Mouse (Mus musculus) kidney, embryonic 14.5 days (tissue): ENCODE results near the gene Slc44a3. TPM values are rescaled to one million over a fixed set of nuclear protein-coding genes. Genes with fewer than 3 reads are reported as not detected.

Experiments
- ATAC-seq: fragments of 200-750 bp; cut with Nextera tagmentation; 2 replicates; pipeline ENCODE4 v1.8.0; 2017; ENCODE audit warnings: moderate number of reproducible peaks, mild to moderate bottlenecking, moderate TSS enrichment, moderate library complexity; ENCODE audit not compliant: low FRiP score, low TSS enrichment
- H3K27ac ChIP-seq: fragments of 300-500 bp; sonication (generic); 2 replicates; pipeline ENCODE4 v1.5.1; 2014; ENCODE audit warnings: low read depth, mild to moderate bottlenecking, low read length, moderate library complexity, mixed read lengths
- H3K27me3 ChIP-seq: fragments of 300-500 bp; sonication (generic); 2 replicates; pipeline ENCODE4 v1.6.1; 2014; ENCODE audit warnings: mild to moderate bottlenecking, low read length; ENCODE audit not compliant: control insufficient read depth, insufficient read depth
- H3K36me3 ChIP-seq: fragments of 300-500 bp; sonication (generic); 2 replicates; pipeline ENCODE4 v1.6.1; 2014; ENCODE audit warnings: low read length, mixed read lengths; ENCODE audit not compliant: control insufficient read depth, insufficient read depth
- H3K4me1 ChIP-seq: fragments of 300-500 bp; sonication (generic); 2 replicates; pipeline ENCODE4 v1.6.1; 2014; ENCODE audit warnings: low read length, mixed read lengths; ENCODE audit not compliant: control insufficient read depth, insufficient read depth
- H3K4me2 ChIP-seq: fragments of 300-500 bp; sonication (generic); replicated peaks from 2 replicates; pipeline ENCODE4 v1.6.1; 2014; ENCODE audit warnings: low read depth, mild to moderate bottlenecking, low read length
- H3K4me3 ChIP-seq: fragments of 300-500 bp; sonication (generic); 2 replicates; pipeline ENCODE4 v1.5.1; 2014; ENCODE audit warnings: mild to moderate bottlenecking, low read length
- H3K9ac ChIP-seq: fragments of 300-500 bp; sonication (generic); 2 replicates; pipeline ENCODE4 v1.6.1; 2014; ENCODE audit warnings: low read depth, mild to moderate bottlenecking, low read length, moderate library complexity
- H3K9me3 ChIP-seq: fragments of 300-500 bp; sonication (generic); 2 replicates; pipeline ENCODE4 v1.6.1; 2016; ENCODE audit warnings: low read length; ENCODE audit not compliant: control insufficient read depth
- WGBS: fragments of 180-500 bp; shearing (Covaris S2); extraction: QIAGEN DNeasy Blood & Tissue Kit; methylation state at CpG from one replicate; pipeline ENCODE4 v1.1.7; 2014; 5-methylcytosine and 5-hydroxymethylcytosine counted together
- polyA plus RNA-seq: library from polyadenylated mRNA; unstranded; fragments of >200 nt; fragmentation: Nextera tagmentation; extraction: Ambion mirVana; gene quantifications from 2 replicates; pipeline ENCODE4 v1.2.1, GENCODE M21; 2014

The Slc44a3 gene
- polyA plus RNA-seq, 1 experiment from 2014 or later: 9.0 TPM

DNA sequence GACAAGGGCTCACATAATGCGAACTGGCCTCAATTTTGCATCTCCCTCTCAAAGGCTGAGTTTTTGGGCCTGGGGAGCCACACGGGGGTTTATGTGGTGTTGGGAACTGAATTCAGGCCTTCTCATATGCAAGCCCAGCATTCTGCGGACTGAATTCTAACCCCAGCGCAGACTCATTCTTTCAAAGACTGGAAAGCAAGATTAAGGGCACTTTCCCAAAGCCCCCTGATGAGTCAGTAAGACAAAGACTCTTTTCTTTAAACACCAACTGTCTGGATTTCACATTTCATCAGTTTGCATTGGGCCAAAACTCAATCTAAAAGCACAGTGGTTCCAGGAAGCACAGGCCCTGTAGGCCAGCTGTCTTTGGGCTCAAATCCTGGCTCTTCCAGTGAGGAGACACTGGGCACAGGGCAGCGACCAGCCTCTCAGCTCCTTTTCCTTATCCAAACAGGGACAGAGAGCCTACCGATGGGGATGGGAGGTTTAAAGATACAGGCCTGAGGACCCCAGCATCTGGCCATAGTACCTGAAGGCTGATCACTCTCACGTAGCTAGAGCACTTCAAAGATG, 67.4 kb downstream of the Slc44a3 start:
- no peak overlapping the region for H3K4me3 ChIP-seq
- no peak for ATAC-seq
- H3K9me3 ChIP-seq: no peaks in the 10 kb centered on the region
- no peaks in the 10 kb centered on the region for H3K27me3 ChIP-seq
- H3K9ac ChIP-seq: no peak overlapping the region
- H3K27ac ChIP-seq: no peak overlapping the region
- peaks cover 7% of the 10 kb centered on the region; the same call in 1 of the 2 replicates for H3K36me3 ChIP-seq
- no peak overlapping the region for H3K4me2 ChIP-seq
- 72% methylated on average over 7 of the region's 7 CpGs for WGBS
- peaks cover 7% of the 10 kb centered on the region for H3K4me1 ChIP-seq

DNA sequence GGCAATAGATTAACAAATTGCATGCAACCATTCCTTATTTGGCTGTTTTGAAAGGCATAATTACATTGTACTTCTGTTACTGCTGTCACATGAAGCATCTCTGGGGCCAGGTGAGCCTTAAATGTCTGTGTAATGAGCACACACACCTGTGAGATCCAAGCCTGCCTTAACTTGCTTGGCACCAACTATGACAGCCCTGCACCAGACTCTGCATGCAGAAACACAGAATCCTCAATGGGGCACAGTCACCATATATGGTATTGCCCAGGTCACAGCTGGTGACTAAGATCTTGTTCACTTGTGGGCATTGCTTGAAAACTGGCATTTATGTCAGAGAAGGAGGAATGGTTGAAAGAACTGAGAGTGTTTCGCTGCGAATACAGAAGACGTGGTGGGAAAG, 69.4 kb downstream of the Slc44a3 start:
- ATAC-seq: no peak
- Histone ChIP-seq H3K27ac (no peak overlapping the region), H3K36me3 (peaks cover 18% of the 10 kb centered on the region), H3K4me2 (no peak overlapping the region), H3K9ac (no peak overlapping the region), H3K9me3 (no peaks in the 10 kb centered on the region), H3K4me1 (no peaks in the 10 kb centered on the region), H3K4me3 (no peak overlapping the region), H3K27me3 (no peaks in the 10 kb centered on the region)
- 92% methylated on average over 3 of the region's 3 CpGs for WGBS

DNA sequence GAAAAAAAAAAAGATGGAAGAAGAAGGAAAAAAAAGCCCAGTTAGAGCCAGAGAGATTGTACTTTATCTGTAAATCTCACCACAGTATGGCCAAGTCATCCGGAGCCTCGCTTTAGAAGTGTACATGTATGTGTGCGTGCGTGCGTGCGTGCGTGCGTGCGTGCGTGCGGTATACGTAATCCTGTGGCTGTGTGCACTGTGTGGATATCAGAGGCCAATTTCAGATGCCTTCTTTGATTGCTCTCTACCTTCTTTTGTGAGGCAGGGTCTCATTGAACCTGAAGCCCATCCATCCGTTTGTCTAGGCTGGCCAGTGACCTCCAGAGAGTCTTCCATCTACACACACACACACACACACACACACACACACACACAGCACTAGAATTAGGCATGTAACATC, 70.7 kb downstream of the Slc44a3 start:
- Histone ChIP-seq H3K4me2 (no peak overlapping the region), H3K4me3 (no peak overlapping the region), H3K36me3 (peaks cover 30% of the 10 kb centered on the region), H3K27ac (no peak overlapping the region), H3K4me1 (no peaks in the 10 kb centered on the region), H3K9ac (no peak overlapping the region), H3K27me3 (no peaks in the 10 kb centered on the region), H3K9me3 (no peaks in the 10 kb centered on the region)
- WGBS: 91% methylated on average over 13 of the region's 13 CpGs
- ATAC-seq: no peak

DNA sequence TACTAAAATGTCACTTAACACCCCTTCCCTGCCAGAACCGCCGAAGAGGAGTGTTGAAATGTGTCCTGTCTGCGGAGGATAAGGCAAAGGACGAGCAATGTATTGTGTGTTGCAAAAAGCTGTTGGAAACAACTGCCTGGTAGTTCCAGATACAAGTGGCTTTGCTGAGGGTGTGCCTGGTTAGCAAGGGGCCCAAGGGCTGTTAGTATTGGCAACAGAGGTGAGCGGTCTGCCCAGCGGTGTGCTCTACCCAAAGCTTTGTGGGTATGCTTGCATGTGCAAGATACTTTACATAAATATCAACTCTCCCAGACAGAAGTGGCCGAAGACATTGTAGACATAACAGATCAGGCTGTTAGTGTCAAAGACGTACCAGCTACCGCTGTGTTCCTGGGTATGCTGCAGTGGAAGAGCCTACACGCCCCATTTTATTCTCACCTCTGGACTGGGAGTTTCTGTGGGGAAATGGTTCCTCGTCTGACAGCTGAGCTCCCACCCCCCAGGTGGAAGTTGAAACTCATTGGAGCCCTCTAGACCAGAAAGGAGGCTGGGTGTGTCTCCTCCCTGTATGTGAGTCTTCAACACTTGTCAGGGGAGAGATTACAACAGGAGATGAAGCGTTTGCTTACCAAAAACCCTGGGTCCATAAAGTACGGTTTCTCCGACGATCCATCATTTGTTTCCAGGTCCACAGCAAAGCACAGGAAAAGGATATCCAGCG, 71.6 kb downstream of the Slc44a3 start:
- ATAC-seq: no peak; the same call in 1 of the 2 replicates
- H3K27me3 ChIP-seq: no peaks in the 10 kb centered on the region
- no peak overlapping the region for H3K9ac ChIP-seq
- H3K4me2 ChIP-seq: no peak overlapping the region
- H3K27ac ChIP-seq: no peak overlapping the region
- H3K36me3 ChIP-seq: peaks cover 39% of the 10 kb centered on the region
- H3K9me3 ChIP-seq: no peaks in the 10 kb centered on the region
- H3K4me3 ChIP-seq: no peak overlapping the region
- no peaks in the 10 kb centered on the region for H3K4me1 ChIP-seq
- WGBS: 85% methylated on average over 16 of the region's 16 CpGs

DNA sequence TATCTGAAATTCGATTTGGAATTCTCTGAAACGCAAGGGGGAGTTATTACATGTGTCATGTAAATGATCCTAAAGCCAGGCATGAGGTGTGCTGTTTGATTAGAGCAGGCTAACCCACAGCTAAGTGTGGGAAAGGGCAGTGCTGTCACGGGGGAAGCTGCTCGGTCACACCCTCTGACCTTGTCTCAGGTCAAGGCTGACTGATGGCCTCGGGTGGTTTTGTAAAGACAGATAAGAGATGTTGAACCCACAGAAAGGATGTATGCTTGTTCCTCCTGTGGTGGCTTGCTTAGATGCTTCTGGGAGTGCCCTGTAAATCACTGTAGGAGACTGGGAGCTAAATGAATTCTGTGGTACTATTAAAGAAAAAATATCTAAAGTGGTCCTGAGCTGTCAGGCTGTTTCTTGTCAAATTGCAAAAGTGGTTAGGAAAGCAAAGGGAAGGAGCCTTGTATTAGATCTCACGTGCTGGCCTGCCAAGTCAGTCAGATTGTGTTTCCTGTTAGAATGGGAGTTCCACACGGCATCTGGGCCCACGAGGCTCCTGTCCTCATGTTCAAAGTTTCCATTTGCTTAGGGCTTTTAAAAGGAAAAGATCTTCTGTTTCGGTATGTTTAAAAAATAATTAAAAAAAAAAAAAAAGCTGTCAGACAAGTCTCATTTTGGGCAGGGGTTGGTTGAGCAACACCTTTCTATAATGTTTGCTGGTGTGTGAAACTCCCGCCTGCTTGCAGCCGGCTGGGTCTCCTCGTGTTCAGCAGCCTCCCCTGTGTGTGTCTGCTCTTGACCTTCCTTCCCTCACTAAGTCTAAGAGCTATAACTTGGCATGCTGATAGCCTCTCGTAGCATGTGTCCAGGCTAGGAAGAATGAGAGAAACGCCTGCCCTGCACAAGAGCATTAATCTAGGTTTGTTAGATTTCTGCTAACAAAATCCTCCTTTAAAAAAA, 73.4 kb downstream of the Slc44a3 start:
- Histone ChIP-seq H3K9ac (no peak overlapping the region), H3K36me3 (peaks cover 57% of the 10 kb centered on the region), H3K4me3 (no peak overlapping the region), H3K27me3 (no peaks in the 10 kb centered on the region), H3K4me1 (no peaks in the 10 kb centered on the region), H3K9me3 (no peaks in the 10 kb centered on the region), H3K4me2 (no peak overlapping the region), H3K27ac (no peak overlapping the region)
- ATAC-seq: no peak
- WGBS: 69% methylated on average over 14 of the region's 14 CpGs

DNA sequence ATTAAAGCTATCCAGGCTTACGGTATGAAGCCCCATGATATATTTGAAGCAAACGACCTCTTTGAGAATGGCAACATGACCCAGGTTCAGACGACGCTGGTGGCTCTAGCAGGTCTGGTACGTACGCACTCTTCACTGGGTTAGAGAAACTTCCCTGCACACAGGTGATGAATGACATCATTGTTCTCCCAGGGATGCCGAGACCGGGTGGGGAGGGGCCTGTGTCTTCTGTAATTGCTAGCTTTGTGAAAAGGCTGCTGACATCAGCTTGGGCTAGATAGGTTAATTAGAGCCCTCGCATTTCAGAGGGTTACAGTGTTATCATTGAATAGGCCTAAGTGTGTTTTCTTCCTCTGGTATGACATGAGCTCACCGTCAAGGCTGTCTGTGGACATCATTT, 80.8 kb downstream of the Slc44a3 start:
- Histone ChIP-seq H3K4me1 (peaks cover 24% of the 10 kb centered on the region), H3K36me3 (peaks cover 54% of the 10 kb centered on the region), H3K9ac (no peak overlapping the region), H3K4me2 (no peak overlapping the region), H3K4me3 (no peak overlapping the region), H3K27ac (no peak overlapping the region), H3K9me3 (no peaks in the 10 kb centered on the region), H3K27me3 (no peaks in the 10 kb centered on the region)
- ATAC-seq: no peak
- WGBS: 81% methylated on average over 10 of the region's 10 CpGs

DNA sequence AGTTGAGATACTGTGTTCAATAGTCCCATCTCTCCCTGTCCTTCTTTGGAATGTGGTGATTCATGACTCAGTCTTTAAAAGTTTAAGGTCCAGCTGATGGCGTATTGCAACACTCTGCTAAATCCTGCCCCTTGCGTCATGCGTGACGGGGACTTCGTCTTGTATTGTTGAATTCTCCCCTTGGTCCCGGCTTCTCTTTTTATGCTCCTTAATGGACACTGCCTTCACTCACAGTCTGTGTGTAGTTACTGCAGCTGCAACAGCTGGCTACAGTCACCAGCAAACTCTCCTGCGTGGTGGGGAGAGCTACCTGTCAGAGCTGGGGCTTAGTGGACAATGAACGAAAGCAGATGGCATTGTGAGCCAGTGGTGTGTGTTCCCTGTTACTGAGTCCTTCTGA, 82.7 kb downstream of the Slc44a3 start:
- H3K4me3 ChIP-seq: no peak overlapping the region
- 61% methylated on average over 8 of the region's 8 CpGs for WGBS
- no peaks in the 10 kb centered on the region; the same call in 1 of the 2 replicates for H3K9me3 ChIP-seq
- H3K9ac ChIP-seq: no peak overlapping the region
- peaks cover 24% of the 10 kb centered on the region for H3K4me1 ChIP-seq
- no peaks in the 10 kb centered on the region for H3K27me3 ChIP-seq
- H3K4me2 ChIP-seq: no peak overlapping the region
- H3K36me3 ChIP-seq: peaks cover 36% of the 10 kb centered on the region
- peak; percentile 24; the same call in 1 of the 2 replicates for ATAC-seq
- H3K27ac ChIP-seq: no peak overlapping the region

DNA sequence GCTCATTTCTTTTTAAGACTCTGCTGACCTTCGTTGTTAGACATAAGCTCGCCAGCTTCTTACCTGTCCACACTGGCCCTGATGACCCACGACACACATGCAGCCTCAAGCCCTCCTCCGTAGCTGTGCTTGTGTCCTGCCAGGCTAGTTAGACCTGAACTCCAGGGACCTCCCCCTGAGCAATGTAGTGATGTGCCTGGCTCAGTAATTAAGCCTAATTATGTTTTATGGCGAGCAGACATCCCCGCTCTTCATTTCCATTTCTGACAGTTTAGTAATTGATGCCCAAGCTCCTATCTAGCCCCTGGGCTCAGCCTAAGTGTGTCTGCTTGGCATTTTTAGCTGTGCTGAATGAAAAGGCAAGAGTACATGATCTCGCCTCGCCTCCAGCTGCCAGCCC, 83.6 kb downstream of the Slc44a3 start:
- peaks cover 30% of the 10 kb centered on the region for H3K4me1 ChIP-seq
- no peaks in the 10 kb centered on the region; the same call in 1 of the 2 replicates for H3K9me3 ChIP-seq
- peak; percentile 36; the same call in 1 of the 2 replicates for ATAC-seq
- H3K27ac ChIP-seq: no peak overlapping the region
- no peak overlapping the region for H3K4me2 ChIP-seq
- H3K4me3 ChIP-seq: no peak overlapping the region
- 65% methylated on average over 8 of the region's 8 CpGs for WGBS
- peaks cover 32% of the 10 kb centered on the region for H3K36me3 ChIP-seq
- no peak overlapping the region for H3K9ac ChIP-seq
- no peaks in the 10 kb centered on the region for H3K27me3 ChIP-seq
